Mouse (Mus musculus): Measurements from ENCODE around the gene Eif2b1. TPM values are rescaled to one million over a fixed set of nuclear protein-coding genes. Genes with fewer than 3 reads are reported as not detected.
"Not testable (repeated sequence)": the region's sequence is repeated elsewhere in the genome, so short reads cannot be mapped to it uniquely, and the experiment has no call there.

The Eif2b1 gene
- 70.3 and 70.5 TPM in 2 replicates for polyA plus RNA-seq (2015; fragmentation: Nextera tagmentation; extraction: Ambion mirVana)

- H3K27ac ChIP-seq (replicated peaks): peak within 1 kb of the TSS; percentile 64
- peaks cover 40% of the 10 kb centered on the region for H3K36me3 ChIP-seq
- peak within 1 kb of the TSS; percentile 90 for H3K4me2 ChIP-seq (replicated peaks)
- H3K27me3 ChIP-seq: no peaks in the 10 kb centered on the region
- H3K9me3 ChIP-seq: no peaks in the 10 kb centered on the region
- peaks cover 26% of the 10 kb centered on the region for H3K4me1 ChIP-seq
- ATAC-seq (replicated peaks): peak; percentile 96
- H3K4me3 ChIP-seq: peak within 1 kb of the TSS; percentile 70
- under 1% methylated on average over 51 of the region's 51 CpGs for WGBS
- peak within 1 kb of the TSS; percentile 76 for H3K9ac ChIP-seq (replicated peaks)
Observed at GRCm38 (mm10) chr5:124578633-124579317, at the start of gene Eif2b1, which contains the start of gene Gtf2h3. Gene Eif2b1 (minus strand): TSS chr5:124579131. Gene Gtf2h3 (plus strand): TSS chr5:124579140.

- no peak overlapping the region for H3K4me2 ChIP-seq (replicated peaks)
- no peak for ATAC-seq (replicated peaks)
- no peak overlapping the region for H3K27ac ChIP-seq (replicated peaks)
- H3K4me3 ChIP-seq: no peak overlapping the region
- 92% methylated on average over 9 of the region's 9 CpGs for WGBS
- H3K9me3 ChIP-seq: no peaks in the 10 kb centered on the region
- peaks cover 7% of the 10 kb centered on the region for H3K4me1 ChIP-seq
- no peaks in the 10 kb centered on the region for H3K27me3 ChIP-seq
- H3K9ac ChIP-seq (replicated peaks): no peak overlapping the region
- peaks cover 6% of the 10 kb centered on the region; the same call in 1 of the 2 replicates for H3K36me3 ChIP-seq
Observed at GRCm38 (mm10) chr5:124624291-124624690, 45.4 kb upstream of the Eif2b1 start.

GRCm38 (mm10) chr5:124622890-124623289 is 44.0 kb upstream of the Eif2b1 start:
- ATAC-seq (replicated peaks): no peak
- H3K36me3 ChIP-seq: peaks cover 6% of the 10 kb centered on the region; the same call in 1 of the 2 replicates
- H3K9ac ChIP-seq (replicated peaks): no peak overlapping the region
- no peak overlapping the region for H3K27ac ChIP-seq (replicated peaks)
- no peaks in the 10 kb centered on the region for H3K27me3 ChIP-seq
- no peak overlapping the region for H3K4me2 ChIP-seq (replicated peaks)
- WGBS: 84% methylated on average over 15 of the region's 15 CpGs
- peaks cover 1% of the 10 kb centered on the region for H3K4me1 ChIP-seq
- no peaks in the 10 kb centered on the region for H3K9me3 ChIP-seq
- no peak overlapping the region for H3K4me3 ChIP-seq

GRCm38 (mm10) chr5:124621362-124621761 is 42.4 kb upstream of the Eif2b1 start:
- 77% methylated on average over 13 of the region's 13 CpGs for WGBS
- H3K4me3 ChIP-seq: no peak overlapping the region
- H3K36me3 ChIP-seq: peaks cover 7% of the 10 kb centered on the region; the same call in 1 of the 2 replicates

GRCm38 (mm10) chr5:124618711-124619110 is 39.8 kb upstream of the Eif2b1 start:
- no peaks in the 10 kb centered on the region for H3K27me3 ChIP-seq
- no peak overlapping the region for H3K9ac ChIP-seq (replicated peaks)
- H3K4me3 ChIP-seq: no peak overlapping the region
- ATAC-seq (replicated peaks): no peak
- WGBS: 90% methylated on average over 10 of the region's 10 CpGs
- H3K4me1 ChIP-seq: no peaks in the 10 kb centered on the region
- H3K27ac ChIP-seq (replicated peaks): no peak overlapping the region
- no peak overlapping the region for H3K4me2 ChIP-seq (replicated peaks)
- H3K36me3 ChIP-seq: peaks cover 8% of the 10 kb centered on the region; the same call in 1 of the 2 replicates
- H3K9me3 ChIP-seq: no peaks in the 10 kb centered on the region

More at GRCm38 (mm10) chr5:124621362-124621761, 42.4 kb upstream of the Eif2b1 start:
- Histone ChIP-seq H3K27ac (replicated peaks) (no peak overlapping the region), H3K4me2 (replicated peaks) (no peak overlapping the region), H3K9me3 (no peaks in the 10 kb centered on the region), H3K4me1 (no peaks in the 10 kb centered on the region), H3K27me3 (no peaks in the 10 kb centered on the region), H3K9ac (replicated peaks) (no peak overlapping the region)
- no peak for ATAC-seq (replicated peaks)

- H3K27me3 ChIP-seq: no peaks in the 10 kb centered on the region
- no peak overlapping the region for H3K9ac ChIP-seq (replicated peaks)
- no peaks in the 10 kb centered on the region for H3K9me3 ChIP-seq
- 91% methylated on average over 11 of the region's 11 CpGs for WGBS
- H3K4me2 ChIP-seq (replicated peaks): no peak overlapping the region
- no peak for ATAC-seq (replicated peaks)
- no peak overlapping the region for H3K27ac ChIP-seq (replicated peaks)
- peaks cover 18% of the 10 kb centered on the region for H3K36me3 ChIP-seq
- no peaks in the 10 kb centered on the region for H3K4me1 ChIP-seq
- H3K4me3 ChIP-seq: no peak overlapping the region
Observed at GRCm38 (mm10) chr5:124614709-124615108, 35.8 kb upstream of the Eif2b1 start.

- Histone ChIP-seq H3K4me3 (no peak overlapping the region), H3K27me3 (no peaks in the 10 kb centered on the region), H3K9ac (replicated peaks) (no peak overlapping the region), H3K27ac (replicated peaks) (no peak overlapping the region), H3K36me3 (peaks cover 20% of the 10 kb centered on the region), H3K4me2 (replicated peaks) (no peak overlapping the region), H3K9me3 (no peaks in the 10 kb centered on the region), H3K4me1 (no peaks in the 10 kb centered on the region)
- ATAC-seq (replicated peaks): no peak
- 78% methylated on average over 10 of the region's 10 CpGs for WGBS
Observed at GRCm38 (mm10) chr5:124610965-124611364, 32.0 kb upstream of the Eif2b1 start.

- Histone ChIP-seq H3K36me3 (peaks cover 8% of the 10 kb centered on the region; the same call in 1 of the 2 replicates), H3K9me3 (no peaks in the 10 kb centered on the region), H3K4me3 (no peak overlapping the region), H3K4me1 (peaks cover 3% of the 10 kb centered on the region; the same call in 1 of the 2 replicates), H3K27ac (replicated peaks) (no peak overlapping the region), H3K27me3 (no peaks in the 10 kb centered on the region), H3K9ac (replicated peaks) (no peak overlapping the region), H3K4me2 (replicated peaks) (no peak overlapping the region)
- WGBS: 86% methylated on average over 17 of the region's 17 CpGs
- ATAC-seq (replicated peaks): no peak
Observed at GRCm38 (mm10) chr5:124605041-124605622, 26.2 kb upstream of the Eif2b1 start.

GRCm38 (mm10) chr5:124604296-124604695 is 25.4 kb upstream of the Eif2b1 start:
- H3K27me3 ChIP-seq: no peaks in the 10 kb centered on the region
- ATAC-seq (replicated peaks): no peak
- no peak overlapping the region for H3K4me3 ChIP-seq
- no peak overlapping the region for H3K27ac ChIP-seq (replicated peaks)
- no peaks in the 10 kb centered on the region for H3K9me3 ChIP-seq
- peaks cover 11% of the 10 kb centered on the region for H3K4me1 ChIP-seq
- H3K4me2 ChIP-seq (replicated peaks): no peak overlapping the region
- H3K36me3 ChIP-seq: peaks cover 6% of the 10 kb centered on the region; the same call in 1 of the 2 replicates
- WGBS: 91% methylated on average over 4 of the region's 4 CpGs
- no peak overlapping the region for H3K9ac ChIP-seq (replicated peaks)

- H3K4me2 ChIP-seq (replicated peaks): no peak overlapping the region
- H3K9ac ChIP-seq (replicated peaks): no peak overlapping the region
- H3K4me1 ChIP-seq: peaks cover 21% of the 10 kb centered on the region
- H3K27me3 ChIP-seq: no peaks in the 10 kb centered on the region
- no peak overlapping the region for H3K27ac ChIP-seq (replicated peaks)
- no peaks in the 10 kb centered on the region for H3K9me3 ChIP-seq
- H3K4me3 ChIP-seq: no peak overlapping the region
- no peaks in the 10 kb centered on the region; the same call in 1 of the 2 replicates for H3K36me3 ChIP-seq
- 80% methylated on average over 5 of the region's 5 CpGs for WGBS
- no peak for ATAC-seq (replicated peaks)
Observed at GRCm38 (mm10) chr5:124602349-124602748, 23.4 kb upstream of the Eif2b1 start.

- Histone ChIP-seq H3K4me2 (replicated peaks) (0 out of 2 replicates have a peak overlapping the region, but pooled peaks have one; percentile 90), H3K4me1 (peaks cover 21% of the 10 kb centered on the region), H3K36me3 (peaks cover 20% of the 10 kb centered on the region)
- H3K27me3 ChIP-seq; H3K9me3 ChIP-seq; H3K4me3 ChIP-seq; H3K27ac ChIP-seq (replicated peaks); H3K9ac ChIP-seq (replicated peaks); ATAC-seq (replicated peaks): not testable (repeated sequence)
- WGBS: 69% methylated on average over 8 of the region's 8 CpGs
Observed at GRCm38 (mm10) chr5:124599726-124600125, 20.8 kb upstream of the Eif2b1 start.

All from forebrain, embryonic 15.5 days (tissue).